Mouse (Mus musculus) testis, adult 2 months (tissue): ENCODE results near the gene Rcn1.

Source experiments
- CTCF ChIP-seq: fragments of 200-500 bp; IDR thresholded peaks from 2 replicates; pipeline ENCODE4 v1.5.1; 2012; ENCODE audit warnings: low read depth, mild to moderate bottlenecking, inconsistent platforms, low read length, moderate library complexity; ENCODE audit not compliant: control insufficient read depth, insufficient read depth, insufficient replicate concordance
- POLR2A ChIP-seq: fragments of 200-500 bp; IDR thresholded peaks from 2 replicates; pipeline ENCODE4 v1.6.1; 2012; ENCODE audit warnings: low read depth, mild to moderate bottlenecking, inconsistent platforms, low read length, moderate library complexity; ENCODE audit not compliant: control insufficient read depth

DNA sequence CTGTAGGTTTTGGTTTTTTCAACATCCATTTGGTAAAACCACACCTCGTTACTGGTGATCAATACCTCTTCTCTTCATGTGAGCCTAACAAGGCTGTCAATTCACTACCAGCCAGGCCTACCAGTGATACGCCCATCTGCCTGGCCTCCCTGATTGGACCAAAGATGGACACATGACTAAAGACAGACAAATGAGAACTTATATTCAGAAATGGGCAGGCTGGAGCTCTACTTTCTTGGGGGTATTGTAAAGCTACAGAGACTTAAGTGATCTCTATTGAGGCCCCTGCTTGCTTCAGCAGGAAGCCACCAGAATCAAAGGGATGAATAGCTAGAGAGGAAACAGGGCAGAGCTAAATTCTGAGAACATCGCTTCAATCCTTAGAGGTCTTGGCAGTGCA, 41.1 kb downstream of the Rcn1 start:
- TF ChIP-seq CTCF (no peak), POLR2A (no peak)
